Mouse (Mus musculus): ENCODE results near the gene Defb19.

The Defb19 gene

GRCm38 (mm10) chr2:152580612-152581011 lies 500 bp upstream of the Defb19 start:
- DNase-seq, result no peak

DNA sequence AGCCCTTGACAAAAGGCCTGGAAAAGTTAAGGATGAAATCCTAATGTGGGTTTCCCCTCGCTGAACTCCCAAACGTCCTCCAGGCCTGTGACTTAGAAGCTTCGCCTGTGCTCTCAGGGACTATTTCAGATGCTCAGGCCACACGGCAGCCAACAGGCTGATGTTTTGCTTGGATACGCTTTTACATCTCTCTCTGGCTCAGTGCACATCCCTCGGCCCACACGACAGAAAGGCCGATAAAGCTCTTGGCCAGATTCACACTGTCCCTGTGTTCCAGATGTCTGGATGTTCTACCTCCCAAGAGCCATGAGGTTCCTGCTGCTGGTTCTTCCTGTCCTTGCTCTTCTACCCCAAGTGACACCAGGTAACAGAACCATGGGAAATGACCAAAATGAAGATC lies 6.6 kb downstream of the Defb19 start:
- no peak for DNase-seq

- no peak for DNase-seq
Measured at GRCm38 (mm10) chr2:152572114-152572794, 7.9 kb downstream of the Defb19 start, which contains the start of gene Defb21. TSS of gene Defb21 (plus strand) at chr2:152572744.

GRCm38 (mm10) chr2:152570313-152570712 lies 9.8 kb downstream of the Defb19 start:
- DNase-seq, result peak; percentile 46

GRCm38 (mm10) chr2:152569881-152570280 lies 10.2 kb downstream of the Defb19 start:
- no peak for DNase-seq

- no peak for DNase-seq
Measured at GRCm38 (mm10) chr2:152569038-152569437, 11.1 kb downstream of the Defb19 start, which contains the start of gene Gm17416. TSS of gene Gm17416 (plus strand) at chr2:152569338.

- no peak for DNase-seq
Measured at GRCm38 (mm10) chr2:152556655-152557054, 23.5 kb downstream of the Defb19 start.

DNA sequence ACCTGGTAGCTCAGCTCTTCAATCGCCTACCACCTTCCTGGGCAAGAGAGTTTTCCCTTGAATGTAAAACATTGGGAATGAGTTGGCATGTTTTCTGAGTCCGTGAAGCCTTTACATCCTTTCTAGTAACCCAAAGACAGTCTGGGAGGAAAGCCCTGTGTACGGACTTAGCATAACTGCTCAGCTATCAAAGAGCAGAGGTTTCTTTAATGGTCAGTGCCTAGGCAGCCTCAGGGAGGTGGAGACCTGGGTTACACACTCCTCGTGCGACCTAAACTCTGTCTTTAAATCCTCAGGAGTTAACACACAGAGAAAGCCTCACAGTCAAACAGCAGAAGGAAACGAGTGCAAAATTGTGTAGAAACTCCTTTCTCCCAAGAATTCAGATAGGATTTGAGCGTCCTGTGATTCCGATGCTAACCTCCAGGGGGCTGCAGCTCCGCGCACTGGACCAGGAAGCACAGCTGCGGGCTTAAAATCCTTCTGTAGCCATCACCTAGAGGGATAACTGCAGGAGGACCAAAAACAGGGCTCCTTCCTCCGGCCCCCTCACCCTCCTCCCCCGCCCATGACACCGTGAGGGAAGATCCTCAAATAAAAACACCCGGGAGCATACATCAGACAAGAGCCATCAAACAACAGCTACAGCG lies 26.2 kb downstream of the Defb19 start:
- DNase-seq, result peak; percentile 78

- no peak for DNase-seq
Measured at GRCm38 (mm10) chr2:152548124-152548523, 32.0 kb downstream of the Defb19 start.

DNA sequence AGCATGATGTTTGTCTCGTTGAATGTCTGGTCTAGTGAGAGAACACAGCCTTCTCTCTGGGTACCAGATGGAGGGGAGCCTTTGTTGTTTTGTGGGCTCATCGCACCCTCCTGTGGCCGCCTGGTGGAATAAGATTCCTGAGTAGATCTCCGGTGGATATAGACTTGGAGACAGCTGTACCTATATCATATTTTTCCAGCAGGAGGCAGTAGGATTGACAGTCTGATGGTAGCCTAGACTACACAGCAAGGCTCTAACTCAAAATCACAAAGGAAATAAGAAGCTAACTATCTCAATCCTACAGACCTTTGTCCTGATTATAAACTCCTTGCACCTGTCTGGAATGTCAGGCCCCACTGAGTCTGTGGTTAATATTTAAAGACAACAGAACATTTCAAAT lies 35.4 kb downstream of the Defb19 start:
- DNase-seq, result peak; percentile 58

DNA sequence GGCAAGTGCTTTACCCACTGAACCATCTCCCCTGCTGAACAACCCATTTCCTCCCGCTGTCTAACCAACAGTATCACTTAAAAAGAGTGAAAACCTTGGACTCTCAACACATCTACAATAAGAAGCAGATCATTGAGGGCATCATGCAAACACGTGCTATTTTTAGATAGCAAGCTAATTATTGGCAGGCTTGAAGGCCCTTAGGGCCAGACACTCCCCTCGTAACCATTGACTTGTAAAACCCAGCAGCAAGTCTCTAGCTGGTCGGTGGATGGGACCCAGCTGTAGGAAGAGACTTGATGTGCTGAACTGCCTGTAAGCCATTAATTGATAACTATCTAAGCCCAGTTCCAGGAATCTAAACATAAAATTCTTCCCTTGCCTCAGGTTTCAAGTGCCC lies 36.6 kb downstream of the Defb19 start:
- DNase-seq, result peak; percentile 43

DNA sequence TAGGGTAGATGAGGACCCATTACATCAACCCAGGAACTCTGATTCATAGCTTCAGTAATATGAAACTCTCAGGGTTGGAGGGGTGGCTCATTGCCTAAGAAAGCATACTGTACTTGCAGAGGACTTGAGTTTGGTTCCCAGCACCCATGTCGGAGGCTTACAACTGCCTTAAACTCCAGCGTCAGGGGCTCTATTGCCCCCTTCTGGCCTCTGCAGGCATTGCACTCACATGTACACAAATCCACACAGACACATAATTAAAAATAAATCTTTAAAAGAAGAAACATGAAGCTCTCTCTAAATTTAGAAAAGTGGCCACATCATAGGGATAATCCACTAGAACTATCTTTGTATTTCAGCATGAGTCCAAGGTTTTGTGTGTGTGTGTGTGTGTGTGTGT lies 37.2 kb downstream of the Defb19 start:
- DNase-seq, result no peak

GRCm38 (mm10) chr2:152541979-152542378 lies 38.1 kb downstream of the Defb19 start:
- DNase-seq, result no peak

DNA sequence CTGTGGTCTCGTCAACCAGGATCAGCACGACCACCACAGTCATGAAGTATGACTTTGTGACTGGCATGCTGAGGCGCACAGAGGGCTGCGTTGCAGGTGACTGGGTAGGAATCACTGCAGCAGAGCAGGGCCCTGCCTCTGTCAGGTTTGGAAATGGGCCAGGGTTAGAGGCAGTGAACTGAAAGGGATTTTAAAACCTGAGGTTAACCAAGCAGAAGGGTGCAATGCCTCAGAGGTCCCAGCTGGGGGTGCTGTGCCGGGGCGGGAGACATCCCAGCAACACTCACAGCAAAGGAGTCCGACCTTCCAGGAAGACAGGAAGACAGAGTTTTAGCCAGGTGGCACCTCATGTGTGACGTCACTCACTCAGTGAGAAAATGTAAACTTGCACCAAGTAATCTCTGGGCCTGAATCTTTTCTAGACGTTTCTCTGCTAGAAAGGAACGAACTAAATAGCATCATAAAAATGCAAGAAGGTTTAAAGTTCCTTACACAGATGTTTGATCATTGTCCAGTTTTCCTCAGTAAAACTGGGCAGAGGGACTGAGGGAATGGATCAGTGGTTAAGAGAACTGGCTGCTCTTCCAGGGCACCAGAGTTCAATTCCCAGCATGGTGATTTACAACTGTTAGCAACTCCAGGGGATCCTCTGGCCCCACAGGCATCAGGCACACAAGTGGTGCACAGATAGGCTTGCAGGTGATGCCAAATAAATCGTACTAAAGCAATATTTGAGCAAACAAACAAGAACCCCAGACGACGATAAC lies 40.0 kb downstream of the Defb19 start, which contains the start of gene Defb29:
Defb29 (minus strand) TSS at position 155 of the 767 bp plus-strand sequence.
- peak; percentile 63 for DNase-seq

All from kidney, adult 18-20 months (tissue).